Mouse (Mus musculus): ENCODE measurements at regions not wholly inside any gene's neighbourhood (a gene's known extent, or its start where the extent isn't known, plus 50 kb on each side); places are given as distances from the start of the nearest gene placed in this dataset.

DNA sequence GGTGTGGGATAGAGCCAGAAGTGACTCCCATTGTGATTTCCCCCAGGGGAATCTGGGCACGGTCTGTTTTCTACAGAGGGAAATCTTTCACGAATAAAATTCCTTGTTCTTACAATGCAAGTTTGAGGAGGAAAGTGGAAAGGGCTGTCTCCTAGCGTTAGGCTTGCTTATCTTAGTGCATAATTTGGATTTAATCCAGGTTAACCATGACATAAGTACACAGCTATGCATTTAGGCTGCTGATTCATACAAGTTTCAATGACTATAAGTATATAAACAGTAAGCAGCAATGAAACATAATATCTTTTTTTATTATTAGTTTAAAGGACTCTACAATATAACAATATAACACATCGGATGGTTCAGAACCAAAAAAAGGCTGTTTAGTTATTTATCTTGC lies 74.6 kb upstream of the Arhgap21 start:
- Histone ChIP-seq H3K4me3 (no peak overlapping the region), H3K36me3 (no peaks in the 10 kb centered on the region), H3K9me3 (no peaks in the 10 kb centered on the region), H3K27ac (no peak overlapping the region), H3K27me3 (no peaks in the 10 kb centered on the region), H3K4me1 (0 out of 2 replicates have a peak, but pooled peaks cover 2% of the 10 kb centered on the region), H3K4me2 (no peak overlapping the region), H3K9ac (no peak overlapping the region)
- ATAC-seq (ENCODE audit: insufficient number of reproducible peaks, insufficient read depth, low FRiP score, low TSS enrichment, low read depth) = no peak
- WGBS = 37% methylated on average over 4 of the region's 4 CpGs

DNA sequence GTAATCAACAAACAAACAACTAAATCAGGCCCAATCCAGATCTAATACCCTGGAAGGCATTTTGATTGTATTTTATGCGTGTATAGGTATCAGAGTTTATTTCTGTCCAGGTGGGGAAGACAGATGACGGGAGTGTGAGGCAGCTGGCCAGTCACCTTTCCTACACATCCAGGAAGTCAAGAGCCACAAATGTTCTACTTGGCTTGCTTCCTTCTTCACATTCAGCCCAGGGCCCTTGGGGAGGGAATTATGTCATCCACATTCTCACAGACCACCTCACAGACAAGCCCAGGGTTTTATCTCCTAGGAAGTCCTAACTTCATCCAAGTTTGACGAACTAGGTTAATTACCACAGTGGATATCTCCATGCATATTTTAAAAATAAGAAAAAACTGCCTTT lies 68.9 kb upstream of the Arhgap21 start:
- Histone ChIP-seq H3K27ac (no peak overlapping the region), H3K4me3 (no peak overlapping the region), H3K9ac (no peak overlapping the region), H3K27me3 (no peaks in the 10 kb centered on the region), H3K4me2 (no peak overlapping the region), H3K36me3 (no peaks in the 10 kb centered on the region), H3K4me1 (peaks cover 17% of the 10 kb centered on the region), H3K9me3 (no peaks in the 10 kb centered on the region)
- ATAC-seq (ENCODE audit: insufficient number of reproducible peaks, insufficient read depth, low FRiP score, low TSS enrichment, low read depth) = no peak
- 82% methylated on average over 3 of the region's 3 CpGs for WGBS

DNA sequence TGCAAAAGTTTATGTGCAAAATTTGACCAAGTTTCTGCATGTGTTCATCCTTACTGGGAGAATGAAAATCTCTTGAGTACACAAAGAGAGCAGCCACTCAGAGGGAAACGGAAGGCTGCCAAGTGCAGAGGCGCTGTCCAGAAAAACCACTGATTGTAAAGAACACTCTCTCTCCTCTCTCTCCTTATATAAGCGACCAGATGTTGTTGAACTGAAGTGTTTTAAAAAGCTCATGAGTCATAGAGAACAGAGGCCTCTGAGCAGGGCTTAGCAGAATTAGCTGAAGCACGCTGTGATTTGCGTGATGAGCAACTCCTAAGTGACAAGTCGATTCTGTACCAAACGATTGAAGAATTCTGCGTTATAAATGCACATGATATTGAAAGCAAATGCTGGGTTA lies 68.5 kb upstream of the Arhgap21 start:
- H3K9ac ChIP-seq = no peak overlapping the region
- no peaks in the 10 kb centered on the region for H3K27me3 ChIP-seq
- H3K9me3 ChIP-seq = 0 out of 2 replicates have a peak, but pooled peaks cover 2% of the 10 kb centered on the region
- no peak overlapping the region for H3K4me2 ChIP-seq
- H3K27ac ChIP-seq = no peak overlapping the region
- H3K4me1 ChIP-seq = peaks cover 17% of the 10 kb centered on the region
- ATAC-seq (ENCODE audit: insufficient number of reproducible peaks, insufficient read depth, low FRiP score, low TSS enrichment, low read depth) = no peak
- H3K4me3 ChIP-seq = no peak overlapping the region
- H3K36me3 ChIP-seq = no peaks in the 10 kb centered on the region
- WGBS = 45% methylated on average over 8 of the region's 8 CpGs

DNA sequence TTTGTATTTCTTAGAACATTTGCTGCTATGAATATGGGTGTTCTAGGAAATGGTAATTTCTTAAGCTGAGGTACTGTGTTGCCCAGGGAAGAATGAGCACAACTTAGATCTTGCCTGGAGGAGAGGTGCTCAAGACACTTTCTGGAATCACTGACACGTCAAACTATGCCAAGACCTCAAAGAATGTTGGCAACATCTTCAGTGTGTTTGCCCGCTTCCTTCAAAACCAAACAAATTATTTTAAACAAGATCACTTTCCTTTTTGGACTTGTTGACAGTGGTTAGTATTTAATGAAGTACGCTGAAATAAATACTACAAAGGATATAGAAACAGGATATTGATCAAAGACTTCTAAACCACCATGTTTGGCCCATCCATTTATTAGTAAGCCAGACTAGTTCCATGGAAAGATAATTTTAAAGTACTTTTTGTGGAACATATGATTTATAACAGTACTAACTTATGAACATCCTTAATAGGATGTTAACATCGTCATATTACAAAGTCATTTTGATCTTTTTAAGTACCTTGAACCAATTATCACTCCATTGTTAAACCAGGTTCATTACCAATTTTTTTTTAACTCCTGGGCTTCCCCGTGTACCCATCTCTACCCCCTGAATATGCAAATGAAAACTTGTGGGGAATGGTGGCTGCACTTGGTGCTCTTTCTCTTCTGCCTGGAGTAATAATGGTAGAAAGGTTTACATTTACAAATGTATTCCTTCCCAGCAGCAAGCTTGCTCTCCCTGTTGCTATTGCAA lies 67.4 kb upstream of the Arhgap21 start:
- peaks cover 17% of the 10 kb centered on the region for H3K4me1 ChIP-seq
- no peaks in the 10 kb centered on the region for H3K36me3 ChIP-seq
- no peak overlapping the region for H3K9ac ChIP-seq
- H3K4me2 ChIP-seq = no peak overlapping the region
- H3K9me3 ChIP-seq = 0 out of 2 replicates have a peak, but pooled peaks cover 2% of the 10 kb centered on the region
- WGBS = 62% methylated on average over 5 of the region's 5 CpGs
- H3K27me3 ChIP-seq = no peaks in the 10 kb centered on the region
- no peak overlapping the region for H3K4me3 ChIP-seq
- no peak for ATAC-seq (ENCODE audit: insufficient number of reproducible peaks, insufficient read depth, low FRiP score, low TSS enrichment, low read depth)
- H3K27ac ChIP-seq = no peak overlapping the region

DNA sequence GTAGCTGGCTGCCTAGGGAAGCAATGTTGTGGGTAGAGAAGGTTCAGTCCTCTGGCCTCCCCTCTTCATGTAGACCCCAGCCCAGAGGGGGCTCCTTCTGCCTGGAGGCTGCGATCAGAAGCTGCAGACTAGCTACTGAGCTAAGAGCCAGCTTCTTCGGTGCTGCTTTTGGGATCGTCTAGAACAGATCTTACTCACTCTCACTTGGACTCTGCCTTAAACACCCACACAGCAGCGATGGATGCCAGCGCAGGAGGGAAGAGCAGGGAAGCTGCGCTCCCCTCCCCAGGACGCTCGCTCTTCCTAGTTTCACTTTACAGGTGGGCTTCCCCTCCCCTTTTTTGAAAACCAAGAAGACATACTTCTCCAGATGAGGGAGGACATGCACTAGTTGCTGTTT lies 66.0 kb upstream of the Arhgap21 start:
- 31% methylated on average over 8 of the region's 8 CpGs for WGBS
- H3K4me3 ChIP-seq = no peak overlapping the region
- H3K9me3 ChIP-seq = 0 out of 2 replicates have a peak, but pooled peaks cover 2% of the 10 kb centered on the region
- H3K9ac ChIP-seq = no peak overlapping the region
- H3K4me2 ChIP-seq = peak overlapping the region; percentile 33
- no peak overlapping the region for H3K27ac ChIP-seq
- ATAC-seq (ENCODE audit: insufficient number of reproducible peaks, insufficient read depth, low FRiP score, low TSS enrichment, low read depth) = no peak
- peaks cover 17% of the 10 kb centered on the region for H3K4me1 ChIP-seq
- no peaks in the 10 kb centered on the region for H3K27me3 ChIP-seq
- H3K36me3 ChIP-seq = no peaks in the 10 kb centered on the region

DNA sequence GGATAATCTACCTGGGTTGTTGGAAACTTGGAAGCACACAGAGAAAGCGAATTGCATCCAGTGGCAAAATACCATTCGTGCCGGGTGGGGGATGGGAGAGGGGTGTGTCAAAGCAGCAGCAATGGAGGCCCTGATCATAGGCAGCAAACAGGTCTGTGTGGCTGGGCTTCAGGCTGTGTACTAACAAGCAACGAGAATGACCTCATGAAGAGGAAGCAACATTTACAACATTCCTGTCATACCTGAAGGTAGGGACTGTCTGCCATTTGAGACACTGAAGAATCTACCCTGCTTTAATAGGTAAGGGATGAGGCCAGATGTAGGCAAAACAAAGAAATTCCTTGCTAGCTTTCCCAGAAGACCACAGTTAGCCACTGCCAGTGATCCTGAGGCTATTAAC lies 62.0 kb upstream of the Arhgap21 start:
- Histone ChIP-seq H3K9me3 (0 out of 2 replicates have a peak, but pooled peaks cover 2% of the 10 kb centered on the region), H3K36me3 (no peaks in the 10 kb centered on the region), H3K27me3 (no peaks in the 10 kb centered on the region), H3K4me1 (peaks cover 7% of the 10 kb centered on the region; the same call in 1 of the 2 replicates), H3K4me2 (no peak overlapping the region), H3K4me3 (no peak overlapping the region), H3K27ac (no peak overlapping the region), H3K9ac (no peak overlapping the region)
- ATAC-seq (ENCODE audit: insufficient number of reproducible peaks, insufficient read depth, low FRiP score, low TSS enrichment, low read depth) = 0 out of 2 replicates have a peak, but pooled peaks have one; percentile 20
- WGBS = 48% methylated on average over 4 of the region's 4 CpGs

DNA sequence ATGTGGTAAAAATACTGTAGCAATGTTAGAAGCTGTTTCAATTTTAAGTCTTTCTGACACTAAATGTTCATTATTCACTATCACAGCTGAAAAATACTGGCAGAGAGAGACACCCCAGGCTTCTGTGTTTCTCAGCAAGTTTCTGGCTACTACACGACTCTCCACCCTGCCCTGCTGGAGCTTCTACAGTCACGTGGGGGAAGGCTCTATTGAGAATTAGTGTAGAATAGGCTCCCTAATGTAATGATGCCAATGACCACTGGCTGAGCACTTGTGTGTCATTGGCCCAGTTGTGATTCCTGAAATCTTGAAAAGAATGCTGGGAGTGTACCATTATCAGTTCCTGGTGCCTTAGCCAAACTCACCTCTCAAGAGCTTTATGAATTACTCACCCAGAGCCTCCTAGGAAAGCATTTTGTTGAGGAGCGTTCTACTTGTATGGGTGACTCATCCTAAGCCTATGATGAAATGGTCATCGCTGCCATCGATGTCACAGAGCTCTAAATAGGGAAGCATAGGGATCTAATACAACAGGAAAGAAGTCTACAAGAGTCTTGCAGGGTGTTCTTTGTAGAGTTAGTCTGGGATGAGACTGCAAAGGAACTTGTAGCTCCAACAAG lies 60.8 kb upstream of the Arhgap21 start:
- H3K9ac ChIP-seq = no peak overlapping the region
- H3K36me3 ChIP-seq = no peaks in the 10 kb centered on the region
- no peak overlapping the region for H3K27ac ChIP-seq
- H3K4me1 ChIP-seq = 0 out of 2 replicates have a peak, but pooled peaks cover 2% of the 10 kb centered on the region
- WGBS = 83% methylated on average over 5 of the region's 5 CpGs
- no peak overlapping the region for H3K4me2 ChIP-seq
- no peak overlapping the region for H3K4me3 ChIP-seq
- no peak for ATAC-seq (ENCODE audit: insufficient number of reproducible peaks, insufficient read depth, low FRiP score, low TSS enrichment, low read depth)
- H3K27me3 ChIP-seq = no peaks in the 10 kb centered on the region
- H3K9me3 ChIP-seq = 0 out of 2 replicates have a peak, but pooled peaks cover 2% of the 10 kb centered on the region

DNA sequence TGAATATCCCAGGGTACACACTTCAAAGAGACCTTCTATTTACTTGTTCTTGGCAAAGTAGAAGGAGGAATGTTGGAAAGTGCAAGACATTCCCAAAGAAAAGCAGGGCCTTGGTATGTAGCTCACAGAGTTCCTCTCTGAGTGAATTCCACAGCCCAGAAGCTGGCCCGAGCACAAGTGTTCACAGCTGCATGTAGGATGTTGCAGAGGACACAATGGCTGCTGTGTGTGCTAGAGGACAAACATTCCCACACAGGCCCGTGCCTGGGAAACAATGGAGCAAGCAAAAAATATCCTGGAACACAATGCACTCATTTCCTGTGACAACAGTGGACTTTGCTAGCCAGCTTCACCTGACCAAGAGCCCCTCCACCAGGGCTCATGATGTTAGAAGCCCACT lies 59.9 kb upstream of the Arhgap21 start:
- Histone ChIP-seq H3K4me2 (no peak overlapping the region), H3K27me3 (no peaks in the 10 kb centered on the region), H3K36me3 (no peaks in the 10 kb centered on the region), H3K27ac (no peak overlapping the region), H3K9me3 (0 out of 2 replicates have a peak, but pooled peaks cover 2% of the 10 kb centered on the region), H3K9ac (no peak overlapping the region), H3K4me3 (no peak overlapping the region), H3K4me1 (no peaks in the 10 kb centered on the region)
- ATAC-seq (ENCODE audit: insufficient number of reproducible peaks, insufficient read depth, low FRiP score, low TSS enrichment, low read depth) = no peak
- WGBS = 15% methylated on average over 2 of the region's 2 CpGs

DNA sequence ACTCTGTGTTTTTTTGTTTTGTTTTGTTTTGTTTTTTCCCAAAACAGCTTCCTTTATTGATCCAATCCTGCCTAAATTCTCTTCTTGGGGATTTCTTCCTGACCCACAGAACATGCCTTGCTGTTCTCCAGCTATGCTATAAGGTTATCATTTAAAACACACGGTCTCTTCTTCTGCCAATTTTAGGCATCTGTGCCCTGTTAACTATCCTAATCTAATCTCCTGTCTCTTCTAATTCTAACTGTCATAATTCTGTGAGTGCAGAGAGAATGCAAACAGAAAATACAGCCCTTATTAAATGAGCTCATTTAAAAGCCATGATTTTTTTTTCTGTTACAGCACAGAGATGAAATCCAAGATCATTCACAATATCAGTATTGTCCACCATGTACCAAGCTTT lies 49.9 kb upstream of the Arhgap21 start:
- no peak for ATAC-seq (ENCODE audit: insufficient number of reproducible peaks, insufficient read depth, low FRiP score, low TSS enrichment, low read depth)
- H3K36me3 ChIP-seq = no peaks in the 10 kb centered on the region
- H3K9me3 ChIP-seq = no peaks in the 10 kb centered on the region
- H3K4me2 ChIP-seq = no peak overlapping the region
- H3K27ac ChIP-seq = no peak overlapping the region
- WGBS = 39% methylated on average over 1 of the region's 1 CpGs
- H3K27me3 ChIP-seq = no peaks in the 10 kb centered on the region
- H3K4me3 ChIP-seq = no peak overlapping the region
- H3K4me1 ChIP-seq = no peaks in the 10 kb centered on the region
- no peak overlapping the region for H3K9ac ChIP-seq

Data from embryonic facial prominence, embryonic 13.5 days (tissue).